Comparison of ENCODE assay signal across 13 mouse cellular contexts in the genomic region with DNA sequence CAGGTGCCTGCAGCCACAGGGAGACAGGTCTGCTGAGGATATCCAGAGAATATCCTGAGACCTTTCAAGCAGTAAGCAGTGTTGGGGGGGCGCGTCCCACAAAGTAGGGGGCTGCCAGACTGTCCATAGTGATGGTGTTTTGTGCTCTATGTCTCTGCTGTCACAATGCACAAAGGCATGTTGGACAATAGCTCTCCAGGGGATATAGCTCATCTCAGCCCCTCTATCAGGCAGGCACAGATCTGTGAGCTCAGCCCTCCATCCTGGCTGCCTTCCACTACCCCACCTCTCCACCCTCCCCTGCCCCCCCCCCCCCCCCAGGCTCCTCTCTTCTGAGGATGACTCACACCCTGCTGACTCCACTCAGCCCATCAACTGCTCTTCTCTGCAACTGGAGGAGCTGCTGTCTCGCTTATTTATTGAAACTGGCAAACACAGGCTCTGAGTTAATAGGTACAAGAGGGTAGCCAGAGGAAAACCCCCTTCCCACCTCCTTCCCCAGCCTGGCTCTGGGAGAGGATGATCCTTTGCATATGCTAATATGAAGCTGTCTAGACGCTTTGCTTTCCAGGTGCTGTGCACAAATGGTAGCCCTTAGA. TPM values are rescaled to one million over a fixed set of nuclear protein-coding genes. Genes with fewer than 3 reads are reported as not detected.
A peak's percentile ranks its signal among the peaks of the same experiment; 100 is the strongest.
DNase-seq lines count a peak whose midpoint lies in the region; ATAC-seq and TF ChIP-seq lines count a peak whose summit lies in the region.
"Had no signal": no experiment of that assay in that cellular context is flagged by ENCODE, and none has a peak within 500 bp of the region (broad histone marks: within the 10 kb centered on the region; RNA-seq: fewer than 3 reads in every experiment).

No protein-coding gene starts in this region.

- TF ChIP-seq POLR2A in cerebellum, adult 2 months (IDR thresholded peaks at IDR 0.05; ENCODE audit: borderline replicate concordance, insufficient read depth, low read length), result no peak

- H3K4me1 ChIP-seq in embryonic facial prominence, embryonic 14.5 days (ENCODE audit: control insufficient read depth, insufficient read depth, low read length), result no peaks in the 10 kb centered on the region
- 0 out of 2 replicates have a peak, but pooled peaks cover 5% of the 10 kb centered on the region for H3K4me1 ChIP-seq in embryonic facial prominence, embryonic 10.5 days
- no peaks in the 10 kb centered on the region for H3K4me1 ChIP-seq in intestine, embryonic 16.5 days (ENCODE audit: control insufficient read depth, insufficient read depth, low read length)
- no peaks in the 10 kb centered on the region; the same call in 1 of the 2 replicates for H3K4me1 ChIP-seq in cerebellum, adult 2 months (ENCODE audit: control insufficient read depth, insufficient read depth, low read length)

- H3K27ac ChIP-seq in embryonic facial prominence, embryonic 14.5 days (replicated peaks; ENCODE audit: low read depth, low read length), result no peak overlapping the region
- no peak overlapping the region for H3K27ac ChIP-seq in embryonic facial prominence, embryonic 10.5 days (replicated peaks)
- H3K27ac ChIP-seq in intestine, embryonic 16.5 days (ENCODE audit: low read length), result no peak overlapping the region
- H3K27ac ChIP-seq in cerebellum, adult 2 months (ENCODE audit: insufficient read depth, low read length), result no peak overlapping the region

- H3K36me3 ChIP-seq in embryonic facial prominence, embryonic 14.5 days (ENCODE audit: control insufficient read depth, insufficient read depth, low read length), result no peaks in the 10 kb centered on the region
- H3K36me3 ChIP-seq in embryonic facial prominence, embryonic 10.5 days (replicated peaks), result no peaks in the 10 kb centered on the region
- no peaks in the 10 kb centered on the region for H3K36me3 ChIP-seq in intestine, embryonic 16.5 days (ENCODE audit: control insufficient read depth, insufficient read depth, low read length)

- 39% methylated on average over 4 of the region's 4 CpGs for WGBS in embryonic facial prominence, embryonic 14.5 days
- 42% methylated on average over 4 of the region's 4 CpGs for WGBS in embryonic facial prominence, embryonic 10.5 days
- WGBS in intestine, embryonic 16.5 days, result 42% methylated on average over 4 of the region's 4 CpGs
- 38% methylated on average over 4 of the region's 4 CpGs for whole genome bisulfite sequencing in cerebellum, adult 2 months

- in situ Hi-C loops in Patski (cut with MboI; ENCODE audit: low pct_unique_long_range_greater_than_20kb), result no loop called here

- H3K9ac ChIP-seq in embryonic facial prominence, embryonic 14.5 days (ENCODE audit: low read depth, low read length), result no peak overlapping the region
- H3K9ac ChIP-seq in intestine, embryonic 16.5 days (ENCODE audit: low read depth, low read length), result no peak overlapping the region

- no peak for TF ChIP-seq CTCF in Patski (IDR thresholded peaks at IDR 0.05)
- no peak for TF ChIP-seq CTCF in cerebellum, adult 2 months (IDR thresholded peaks at IDR 0.05; ENCODE audit: borderline replicate concordance, insufficient read depth, low read depth, low read length)

- CTCF ChIA-PET in Patski (lab: Charles Lee), result interaction anchor here (1.1 to 1.8 kb wide), 4 partner anchors 13 to 62 kb away, joined by 3 to 9 read pairs (median 6); no protein-coding TSS in a partner anchor

- no peak for DNase-seq in embryonic facial prominence, embryonic 14.5 days (ENCODE audit: low spot score)
- DNase-seq in embryonic facial prominence, embryonic 10.5 days (ENCODE audit: low spot score), result no peak
- peak; percentile 25 for DNase-seq in kidney, postnatal 10 days
- DNase-seq in kidney, adult 11 months, result no peak
- peak; percentile 72 for DNase-seq in Patski (ENCODE audit: low read depth, low spot score)
- DNase-seq in cerebellum, adult 2 months, result no peak
- no peak for DNase-seq in embryo, embryonic 9.5 days (ENCODE audit: extremely low spot score)
- DNase-seq: embryo, embryonic 11 days; gastrocnemius, postnatal 14 days; lung, adult 18-20 months had no signal

- POLR2A ChIA-PET in Patski (lab: Charles Lee), result interaction anchor here (0.5 kb wide), 1 partner anchor 100 kb away, joined by 5 read pairs; no protein-coding TSS in a partner anchor

- H3K9me3 ChIP-seq in embryonic facial prominence, embryonic 14.5 days (ENCODE audit: control insufficient read depth, low read length), result no peaks in the 10 kb centered on the region
- H3K9me3 ChIP-seq in embryonic facial prominence, embryonic 10.5 days, result no peaks in the 10 kb centered on the region
- no peaks in the 10 kb centered on the region for H3K9me3 ChIP-seq in intestine, embryonic 16.5 days (ENCODE audit: control insufficient read depth, low read length)

- no peaks in the 10 kb centered on the region for H3K27me3 ChIP-seq in embryonic facial prominence, embryonic 14.5 days (replicated peaks; ENCODE audit: control insufficient read depth, insufficient read depth, low read length)
- no peaks in the 10 kb centered on the region for H3K27me3 ChIP-seq in embryonic facial prominence, embryonic 10.5 days (replicated peaks; ENCODE audit: low read depth, poor library complexity, severe bottlenecking)
- no peaks in the 10 kb centered on the region for H3K27me3 ChIP-seq in Patski
- no peaks in the 10 kb centered on the region for H3K27me3 ChIP-seq in intestine, embryonic 16.5 days (replicated peaks; ENCODE audit: control insufficient read depth, insufficient read depth, low read length)
- H3K27me3 ChIP-seq in cerebellum, adult 2 months (ENCODE audit: control insufficient read depth, insufficient read depth, low read length), result no peaks in the 10 kb centered on the region

- H3K4me2 ChIP-seq in embryonic facial prominence, embryonic 14.5 days (ENCODE audit: low read depth, low read length), result no peak overlapping the region
- H3K4me2 ChIP-seq in intestine, embryonic 16.5 days (ENCODE audit: low read depth, low read length), result no peak overlapping the region

- ATAC-seq in embryonic facial prominence, embryonic 14.5 days (ENCODE audit: low read depth), result peak; percentile 18; the same call in 1 of the 2 replicates
- peak; percentile 79 for ATAC-seq in Patski
- ATAC-seq in intestine, embryonic 16.5 days, result peak; percentile 47

- H3K4me3 ChIP-seq in embryonic facial prominence, embryonic 14.5 days (ENCODE audit: low read depth, low read length), result no peak overlapping the region
- H3K4me3 ChIP-seq in embryonic facial prominence, embryonic 10.5 days, result no peak overlapping the region
- no peak overlapping the region for H3K4me3 ChIP-seq in intestine, embryonic 16.5 days (ENCODE audit: low read length)
- no peak overlapping the region for H3K4me3 ChIP-seq in cerebellum, adult 2 months (replicated peaks; ENCODE audit: insufficient read depth, low read depth, low read length)

RNA-seq across cellular contexts. Expression of a gene that starts 19.2 kb away (rescaled TPM):
- 0.29 and 0.37 TPM in 2 replicates for polyA plus RNA-seq in embryonic facial prominence, embryonic 14.5 days (2014; fragmentation: Nextera tagmentation; extraction: Ambion mirVana)
- polyA plus RNA-seq in embryonic facial prominence, embryonic 10.5 days (2016; fragmentation: Nextera tagmentation; extraction: Ambion mirVana), result 0.06 and 0.51 TPM in 2 replicates
- polyA plus RNA-seq in Patski (2021), result 3.6 TPM
- polyA plus RNA-seq in intestine, embryonic 16.5 days (2015; fragmentation: Nextera tagmentation; extraction: Ambion mirVana), result 1.5 and 1.8 TPM in 2 replicates
- polyA plus RNA-seq in cerebellum, adult 2 months (2012; rRNA removed), result 20.5 and 22.2 TPM in 2 replicates
- polyA plus RNA-seq: C2C12; forebrain, embryonic 11.5 days had no signal

Comparison
In these comparisons a context has a peak if more than half of its experiments do, and no peak if none do; other contexts are left out.
1. DNase-seq: peak in kidney, postnatal 10 days (single experiment) and Patski (single experiment); none in embryonic facial prominence, embryonic 14.5 days (single experiment), embryonic facial prominence, embryonic 10.5 days (single experiment), kidney, adult 11 months (single experiment), cerebellum, adult 2 months (0 of 2) and embryo, embryonic 9.5 days (single experiment).
2. ATAC-seq: peak in every context shown above with its lines; median percentile 79 in Patski; 47 in intestine, embryonic 16.5 days; 18 in embryonic facial prominence, embryonic 14.5 days.